Mouse (Mus musculus): ENCODE data around the gene Cdyl.

Gene Cdyl

GRCm38 (mm10) chr13:35765817-35766216 lies 106.2 kb downstream of the Cdyl start:
- no peak for DNase-seq

- no peak for DNase-seq
Measured at GRCm38 (mm10) chr13:35769673-35770072, 110.0 kb downstream of the Cdyl start.

GRCm38 (mm10) chr13:35770421-35770820 lies 110.8 kb downstream of the Cdyl start:
- no peak for DNase-seq

- peak; percentile 64 for DNase-seq
Measured at GRCm38 (mm10) chr13:35771968-35772382, 112.3 kb downstream of the Cdyl start.

GRCm38 (mm10) chr13:35773763-35774162 lies 114.1 kb downstream of the Cdyl start:
- DNase-seq, result peak; percentile 22

GRCm38 (mm10) chr13:35776123-35776522 lies 116.5 kb downstream of the Cdyl start:
- DNase-seq, result no peak

GRCm38 (mm10) chr13:35780714-35781113 lies 121.1 kb downstream of the Cdyl start:
- DNase-seq, result no peak

- no peak for DNase-seq
Measured at GRCm38 (mm10) chr13:35781755-35782154, 122.1 kb downstream of the Cdyl start.

- DNase-seq, result peak; percentile 65
Measured at GRCm38 (mm10) chr13:35782949-35783348, 123.3 kb downstream of the Cdyl start.

DNA sequence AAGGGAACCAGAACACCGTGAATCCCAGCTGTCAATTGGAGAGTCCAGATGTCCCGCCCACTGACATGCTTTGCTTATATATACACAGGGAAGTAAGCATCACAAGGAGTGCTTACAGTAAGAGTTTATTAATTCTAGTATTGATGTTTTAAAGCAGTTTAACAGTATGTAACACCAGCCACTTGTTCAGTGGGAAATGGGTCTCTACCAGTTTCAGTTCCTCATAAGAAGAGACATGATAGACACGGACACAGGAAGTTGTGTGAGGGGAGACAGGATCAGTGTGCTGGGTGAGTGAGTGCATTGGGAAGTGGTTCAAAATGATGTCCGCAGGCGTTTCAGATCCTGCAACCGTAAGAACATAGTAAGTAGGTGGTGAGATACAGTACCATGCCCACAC lies 123.9 kb downstream of the Cdyl start:
- DNase-seq, result no peak

DNA sequence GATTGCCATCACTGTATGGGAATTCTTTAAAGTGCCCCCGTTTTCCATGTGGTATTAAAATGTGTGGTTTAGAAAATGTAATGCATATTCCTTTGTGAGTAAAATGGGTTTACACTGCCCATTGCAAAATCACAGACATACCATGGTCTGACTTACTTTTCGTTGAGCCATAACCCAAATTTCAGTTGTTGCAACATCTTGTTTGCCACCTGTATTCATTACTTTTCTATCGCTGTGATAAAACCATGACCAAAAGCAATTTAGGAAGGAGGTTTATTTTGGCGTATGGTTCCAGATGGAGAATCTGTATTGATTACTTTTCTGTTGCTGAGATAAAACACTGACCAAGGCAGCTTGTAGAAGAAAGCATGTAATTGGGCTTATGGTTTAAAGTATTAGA lies 124.6 kb downstream of the Cdyl start:
- no peak for DNase-seq

GRCm38 (mm10) chr13:35785330-35785939 lies 125.8 kb downstream of the Cdyl start:
- no peak for DNase-seq

DNA sequence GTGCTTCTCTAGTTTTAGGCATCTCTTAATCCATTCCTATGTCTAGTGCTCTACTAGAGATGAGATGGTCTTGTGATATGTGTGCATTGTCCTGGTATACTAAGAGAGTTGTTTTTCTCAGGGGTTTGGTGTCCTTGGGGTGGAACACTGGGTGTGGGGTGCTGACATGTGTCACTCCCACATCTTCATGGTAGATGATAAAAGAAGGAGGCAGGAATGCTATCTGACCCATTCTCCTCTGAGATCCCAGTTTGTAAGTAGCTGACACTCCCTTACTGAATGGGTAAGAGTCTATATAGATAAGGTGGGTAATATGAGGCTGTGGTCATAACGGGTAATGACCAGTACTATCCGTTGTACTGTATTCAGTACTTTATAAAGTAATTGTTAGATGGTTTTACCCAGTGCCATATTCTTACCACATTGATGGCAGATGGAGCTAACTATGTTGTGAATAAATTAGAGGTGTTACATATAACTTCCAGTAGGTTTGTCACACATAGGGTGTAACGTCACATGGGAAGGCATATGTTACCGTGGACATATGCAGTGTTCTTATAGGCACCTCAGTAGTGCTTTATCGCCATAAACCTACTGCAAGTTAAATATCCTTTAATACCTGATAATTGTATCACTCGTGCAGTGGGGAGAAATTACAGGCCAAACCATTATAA lies 127.2 kb downstream of the Cdyl start:
- no peak for DNase-seq

- no peak for DNase-seq
Measured at GRCm38 (mm10) chr13:35789577-35789976, 129.9 kb downstream of the Cdyl start.

DNA sequence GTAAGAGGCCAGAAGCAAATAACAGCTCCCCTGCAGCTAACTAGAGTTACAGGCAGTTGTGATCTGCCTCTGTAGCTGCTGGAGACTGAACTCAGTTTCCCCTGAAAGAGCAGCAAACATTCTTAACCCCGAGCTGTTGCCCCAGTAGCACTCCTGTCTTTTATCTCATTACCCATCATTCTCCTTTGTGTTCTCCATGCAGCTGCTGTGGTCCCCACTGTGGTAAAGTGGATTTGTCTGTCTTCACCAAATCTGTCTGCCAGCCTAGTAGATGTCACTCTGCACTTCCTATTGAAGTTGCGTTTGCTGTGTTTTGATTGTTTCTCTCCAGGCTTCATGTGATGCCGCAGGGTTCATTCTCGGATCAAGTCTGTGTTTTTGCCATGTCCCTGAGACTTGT lies 130.8 kb downstream of the Cdyl start:
- no peak for DNase-seq

- DNase-seq, result no peak
Measured at GRCm38 (mm10) chr13:35794309-35794708, 134.7 kb downstream of the Cdyl start.

GRCm38 (mm10) chr13:35794774-35795173 lies 135.1 kb downstream of the Cdyl start:
- DNase-seq, result no peak

GRCm38 (mm10) chr13:35795887-35796286 lies 136.3 kb downstream of the Cdyl start:
- no peak for DNase-seq

GRCm38 (mm10) chr13:35796352-35796751 lies 136.7 kb downstream of the Cdyl start:
- DNase-seq, result no peak

- no peak for DNase-seq
Measured at GRCm38 (mm10) chr13:35797811-35798522, 138.3 kb downstream of the Cdyl start.

- DNase-seq, result peak; percentile 59
Measured at GRCm38 (mm10) chr13:35798645-35799044, 139.0 kb downstream of the Cdyl start.

DNA sequence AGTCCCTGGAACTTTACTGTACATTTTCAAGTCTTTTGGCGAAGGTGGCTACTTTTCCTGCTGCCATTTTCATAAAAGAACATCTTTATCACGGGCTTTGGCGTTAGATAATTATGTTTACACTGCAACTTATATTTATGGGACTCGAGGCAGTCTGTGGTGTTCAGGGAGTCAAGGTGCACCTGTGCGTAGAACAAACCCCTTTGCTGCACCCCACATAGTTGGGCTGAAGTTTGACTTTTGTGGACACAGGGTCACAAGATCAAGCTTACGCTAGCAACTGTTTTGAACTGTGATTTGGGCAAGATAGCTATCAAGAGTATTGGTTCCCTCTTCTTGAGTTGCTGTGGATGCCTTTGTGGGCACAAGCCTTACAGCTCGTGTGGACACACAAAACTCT lies 140.6 kb downstream of the Cdyl start:
- DNase-seq, result no peak

DNA sequence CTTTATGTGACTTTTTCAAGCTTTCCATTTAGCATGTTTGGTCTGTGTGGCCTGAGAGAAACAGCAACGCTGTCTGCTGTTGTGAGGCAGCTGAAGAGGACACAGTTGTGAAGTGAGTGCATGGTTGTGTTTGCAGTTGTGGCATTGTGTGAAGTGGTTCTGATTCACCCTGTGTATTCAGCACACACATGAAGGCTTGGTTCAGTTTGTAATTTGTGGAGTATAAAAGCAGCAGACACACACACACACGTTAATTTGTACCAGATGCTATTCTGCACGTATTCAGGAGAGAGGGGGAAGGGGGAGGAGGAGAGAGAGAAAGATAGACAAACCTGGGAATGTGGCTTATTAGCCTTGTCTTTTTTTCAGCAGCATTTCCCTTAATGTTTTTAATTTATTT lies 146.1 kb downstream of the Cdyl start:
- DNase-seq, result no peak

GRCm38 (mm10) chr13:35806165-35806564 lies 146.5 kb downstream of the Cdyl start:
- DNase-seq, result no peak
